Mouse (Mus musculus) spleen, adult 2 months (tissue): ENCODE data around the gene Catsperd.

Source experiments
- CTCF ChIP-seq: fragments of 200-500 bp; IDR thresholded peaks from 2 replicates; pipeline ENCODE4 v1.5.1; 2011; ENCODE audit warnings: mild to moderate bottlenecking, inconsistent platforms; ENCODE audit not compliant: insufficient read depth, insufficient read length, insufficient replicate concordance; ENCODE audit errors: extremely low read depth
- POLR2A ChIP-seq: fragments of 200-500 bp; IDR thresholded peaks from 2 replicates; pipeline ENCODE4 v1.6.1; 2011; ENCODE audit warnings: low read depth, low read length, inconsistent platforms

DNA sequence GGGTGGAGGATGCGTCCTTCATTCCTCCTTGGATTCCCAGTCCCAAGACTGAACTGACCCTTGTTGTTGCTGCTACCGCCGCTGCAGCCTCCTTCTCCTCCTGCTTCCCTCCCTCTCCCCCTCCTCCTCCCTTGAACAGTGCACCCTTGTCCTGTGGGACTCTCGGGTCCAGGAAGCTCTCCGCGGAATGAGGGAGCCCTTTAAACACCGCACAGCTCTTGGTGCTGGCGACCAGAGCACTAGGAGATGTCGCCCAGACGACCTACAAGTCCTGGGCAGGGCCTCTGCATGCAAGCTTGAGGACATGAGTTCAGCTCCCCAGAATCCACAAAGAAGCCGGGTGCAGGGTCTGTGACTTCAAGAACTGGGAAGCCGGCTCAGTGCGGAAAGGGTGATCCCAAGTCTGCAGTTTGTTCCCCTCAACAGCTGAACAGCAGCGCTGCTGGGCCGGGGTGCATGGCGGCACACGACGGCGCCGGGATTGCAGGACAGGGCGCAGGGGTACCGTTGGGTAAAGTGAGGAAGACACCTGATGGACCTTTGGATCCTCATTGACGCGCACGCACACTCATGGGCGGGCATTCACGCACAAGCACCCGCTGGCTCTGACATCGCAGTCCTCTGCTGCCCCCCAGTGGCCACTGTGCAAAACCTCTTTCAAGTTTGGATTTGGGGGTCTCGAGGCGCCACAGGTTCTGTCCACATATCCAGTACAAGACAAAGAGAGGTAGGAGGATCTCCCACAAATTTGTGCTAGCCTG is 40.6 kb downstream of the Catsperd start:
- TF ChIP-seq POLR2A = no peak
- peak; percentile 87 for TF ChIP-seq CTCF
